Mouse (Mus musculus) ovary, postnatal 36 days (tissue): Measurements from ENCODE around the gene Serinc3.
"Not testable (repeated sequence)": the region's sequence is repeated elsewhere in the genome, so short reads cannot be mapped to it uniquely, and the experiment has no call there.

Experiments used
- DNase-seq: peaks from one replicate; pipeline ENCODE4 v3.0.0; 2022; ENCODE audit warnings: low spot score, mixed read lengths

The Serinc3 gene

GRCm38 (mm10) chr2:163662698-163663221 lies 17.8 kb upstream of the Serinc3 start:
- DNase-seq = no peak

GRCm38 (mm10) chr2:163662076-163662475 lies 17.1 kb upstream of the Serinc3 start:
- DNase-seq = no peak

GRCm38 (mm10) chr2:163661371-163661850 lies 16.5 kb upstream of the Serinc3 start:
- no peak for DNase-seq

- no peak for DNase-seq
These were observed 15.3 kb upstream of the Serinc3 start for GRCm38 (mm10) chr2:163660103-163660701.

GRCm38 (mm10) chr2:163659431-163659830 lies 14.5 kb upstream of the Serinc3 start:
- no peak for DNase-seq

GRCm38 (mm10) chr2:163658941-163659340 lies 14.0 kb upstream of the Serinc3 start:
- no peak for DNase-seq

- DNase-seq = peak; percentile 89
These were observed 13.3 kb upstream of the Serinc3 start, which contains the start of gene Pkig for GRCm38 (mm10) chr2:163657975-163658886. TSS of gene Pkig (plus strand) at chr2:163658386.

GRCm38 (mm10) chr2:163657486-163657885 lies 12.6 kb upstream of the Serinc3 start:
- DNase-seq = no peak

- not testable (repeated sequence) for DNase-seq
These were observed 10.8 kb upstream of the Serinc3 start for GRCm38 (mm10) chr2:163655699-163656098.

- DNase-seq = no peak
These were observed 1.6 kb upstream of the Serinc3 start for GRCm38 (mm10) chr2:163646461-163647080.

- no peak for DNase-seq
These were observed 949 bp upstream of the Serinc3 start for GRCm38 (mm10) chr2:163645700-163646460.

- DNase-seq = no peak
These were observed 884 bp downstream of the Serinc3 start for GRCm38 (mm10) chr2:163644047-163644446.

GRCm38 (mm10) chr2:163643576-163643971 lies 1.4 kb downstream of the Serinc3 start:
- DNase-seq = no peak

GRCm38 (mm10) chr2:163642685-163643575 lies 2.0 kb downstream of the Serinc3 start:
- DNase-seq = no peak

GRCm38 (mm10) chr2:163641681-163642080 lies 3.2 kb downstream of the Serinc3 start:
- DNase-seq = no peak

- DNase-seq = no peak
These were observed 4.4 kb downstream of the Serinc3 start for GRCm38 (mm10) chr2:163640493-163640892.

GRCm38 (mm10) chr2:163637655-163638266 lies 7.2 kb downstream of the Serinc3 start:
- DNase-seq = peak; percentile 34

- DNase-seq = no peak
These were observed 8.9 kb downstream of the Serinc3 start for GRCm38 (mm10) chr2:163636057-163636456.

GRCm38 (mm10) chr2:163634211-163634610 lies 10.7 kb downstream of the Serinc3 start:
- no peak for DNase-seq

- no peak for DNase-seq
These were observed 13.2 kb downstream of the Serinc3 start for GRCm38 (mm10) chr2:163631715-163632114.
